Mouse (Mus musculus) cerebellum, adult 2 months (tissue): ENCODE data around the gene Ift122.

ENCODE experiments used
- CTCF ChIP-seq: fragments of 200-500 bp; IDR thresholded peaks from 2 replicates; pipeline ENCODE4 v1.5.1; 2011; ENCODE audit warnings: low read depth, mild to moderate bottlenecking, control low read depth, low read length, moderate library complexity, borderline replicate concordance; ENCODE audit not compliant: insufficient read depth
- POLR2A ChIP-seq: fragments of 200-500 bp; IDR thresholded peaks from 2 replicates; pipeline ENCODE4 v1.6.1; 2011; ENCODE audit warnings: low read length, control low read depth, borderline replicate concordance; ENCODE audit not compliant: insufficient read depth

DNA sequence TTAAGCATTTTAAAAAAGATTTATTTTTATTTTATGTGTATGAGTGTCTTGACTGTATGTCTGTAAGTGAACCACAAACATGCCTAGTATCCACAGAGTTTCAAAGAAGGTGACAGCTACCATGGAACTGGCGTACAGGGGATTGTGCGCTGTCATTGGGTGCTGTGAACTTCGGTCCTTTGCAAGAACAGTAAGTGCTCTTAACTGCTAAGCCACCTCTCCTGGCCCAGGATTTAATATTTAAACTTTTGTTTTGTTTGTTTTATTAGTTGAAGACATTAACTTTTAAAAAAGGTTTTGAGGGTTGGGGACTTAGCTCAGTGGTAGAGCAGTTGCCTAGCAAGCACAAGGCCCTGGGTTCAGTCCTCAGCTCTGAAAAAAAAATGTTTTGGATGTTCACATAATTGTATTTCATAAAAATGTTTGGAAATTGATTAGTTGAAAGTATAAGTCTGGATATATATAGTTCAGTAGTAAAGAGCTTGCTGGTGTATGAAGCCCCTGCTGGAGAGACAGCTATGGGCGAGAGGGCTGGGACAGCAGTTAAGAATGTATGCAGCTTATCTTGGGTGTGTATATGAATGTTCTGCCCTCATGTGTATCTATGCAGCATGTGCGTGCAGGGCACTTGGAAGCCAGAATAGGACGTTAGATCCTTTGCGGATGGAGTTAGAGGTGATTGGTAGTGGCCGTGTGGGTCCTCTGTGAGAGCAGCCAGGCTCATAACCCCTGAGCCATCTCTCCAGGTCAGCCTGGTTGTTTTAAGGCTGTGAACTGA lies 31.9 kb upstream of the Ift122 start:
- TF ChIP-seq POLR2A (no peak), CTCF (no peak)
